Mouse (Mus musculus): ENCODE measurements around the gene Olfr382. TPM values are rescaled to one million over a fixed set of nuclear protein-coding genes. Genes with fewer than 3 reads are reported as not detected.
"Not testable (repeated sequence)": the region's sequence is repeated elsewhere in the genome, so short reads cannot be mapped to it uniquely, and the experiment has no call there.

The Olfr382 gene
- not detected in 2 replicates for polyA plus RNA-seq (2015; fragmentation: Nextera tagmentation; extraction: Ambion mirVana)

GRCm38 (mm10) chr11:73517097-73517496 is at the start of gene Olfr382:
TSS of gene Olfr382 (minus strand) at chr11:73517197.
- no peaks in the 10 kb centered on the region for H3K4me1 ChIP-seq (replicated peaks; ENCODE audit: control insufficient read depth, insufficient read depth, low read length)
- no peaks in the 10 kb centered on the region for H3K27me3 ChIP-seq (replicated peaks; ENCODE audit: control insufficient read depth, insufficient read depth, low read length)
- ATAC-seq = no peak
- no peaks in the 10 kb centered on the region for H3K36me3 ChIP-seq (ENCODE audit: control insufficient read depth, insufficient read depth)
- no peak within 1 kb of the TSS for H3K4me2 ChIP-seq (replicated peaks; ENCODE audit: low read depth)
- no peaks in the 10 kb centered on the region for H3K9me3 ChIP-seq (ENCODE audit: control insufficient read depth)
- H3K4me3 ChIP-seq (ENCODE audit: low read depth, low read length) = no peak within 1 kb of the TSS
- H3K9ac ChIP-seq (ENCODE audit: low read depth, low read length) = no peak within 1 kb of the TSS
- H3K27ac ChIP-seq (ENCODE audit: low read depth, low read length) = no peak within 1 kb of the TSS
- TF ChIP-seq CTCF (IDR thresholded peaks at IDR 0.05; ENCODE audit: low read depth) = no peak

- ATAC-seq = not testable (repeated sequence)
- 91% methylated on average over 1 of the region's 1 CpGs for WGBS
Observed at GRCm38 (mm10) chr11:73528971-73529370, 12.0 kb upstream of the Olfr382 start.

GRCm38 (mm10) chr11:73491503-73491902 is 25.5 kb downstream of the Olfr382 start, which contains the start of gene Olfr381:
TSS of gene Olfr381 (minus strand) at chr11:73491603.
- H3K36me3 ChIP-seq (ENCODE audit: control insufficient read depth, insufficient read depth) = no peaks in the 10 kb centered on the region
- H3K27me3 ChIP-seq (replicated peaks; ENCODE audit: control insufficient read depth, insufficient read depth, low read length) = no peaks in the 10 kb centered on the region
- H3K4me3 ChIP-seq (ENCODE audit: low read depth, low read length) = no peak within 1 kb of the TSS
- no peak for ATAC-seq
- H3K9ac ChIP-seq (ENCODE audit: low read depth, low read length) = no peak within 1 kb of the TSS
- H3K27ac ChIP-seq (ENCODE audit: low read depth, low read length) = no peak within 1 kb of the TSS
- H3K4me1 ChIP-seq (replicated peaks; ENCODE audit: control insufficient read depth, insufficient read depth, low read length) = no peaks in the 10 kb centered on the region
- H3K4me2 ChIP-seq (replicated peaks; ENCODE audit: low read depth) = no peak within 1 kb of the TSS
- no peaks in the 10 kb centered on the region for H3K9me3 ChIP-seq (ENCODE audit: control insufficient read depth)
- no peak for TF ChIP-seq CTCF (IDR thresholded peaks at IDR 0.05; ENCODE audit: low read depth)

More at GRCm38 (mm10) chr11:73528971-73529370, 12.0 kb upstream of the Olfr382 start:
- not testable (repeated sequence) for H3K36me3 ChIP-seq (ENCODE audit: control insufficient read depth, insufficient read depth); H3K4me2 ChIP-seq (replicated peaks; ENCODE audit: low read depth); H3K27ac ChIP-seq (ENCODE audit: low read depth, low read length); H3K9ac ChIP-seq (ENCODE audit: low read depth, low read length); H3K9me3 ChIP-seq (ENCODE audit: control insufficient read depth); H3K4me1 ChIP-seq (replicated peaks; ENCODE audit: control insufficient read depth, insufficient read depth, low read length); H3K4me3 ChIP-seq (ENCODE audit: low read depth, low read length); H3K27me3 ChIP-seq (replicated peaks; ENCODE audit: control insufficient read depth, insufficient read depth, low read length)

Other genes starting within 250 kb of the Olfr382 start
- gene Trpv3, start 249.8 kb downstream of the Olfr382 start, polyA plus RNA-seq (2015; fragmentation: Nextera tagmentation; extraction: Ambion mirVana) = 0.16 and 0.27 TPM in 2 replicates
- 8.4 and 13.5 TPM in 2 replicates for gene Aspa, start 187.6 kb downstream of the Olfr382 start, polyA plus RNA-seq (2015; fragmentation: Nextera tagmentation; extraction: Ambion mirVana)
- gene Gm49340, start 187.5 kb downstream of the Olfr382 start, polyA plus RNA-seq (2015; fragmentation: Nextera tagmentation; extraction: Ambion mirVana) = not detected in 2 replicates
- gene Spata22, start 187.5 kb downstream of the Olfr382 start, polyA plus RNA-seq (2015; fragmentation: Nextera tagmentation; extraction: Ambion mirVana) = 0.14 and 0.16 TPM in 2 replicates
- gene Olfr20, start 166.4 kb downstream of the Olfr382 start, polyA plus RNA-seq (2015; fragmentation: Nextera tagmentation; extraction: Ambion mirVana) = not detected in 2 replicates
- not detected in 2 replicates for gene Olfr376, start 146.0 kb downstream of the Olfr382 start, polyA plus RNA-seq (2015; fragmentation: Nextera tagmentation; extraction: Ambion mirVana)
- gene Olfr1, start 117.6 kb downstream of the Olfr382 start, polyA plus RNA-seq (2015; fragmentation: Nextera tagmentation; extraction: Ambion mirVana) = not detected in 2 replicates
- gene Olfr378, start 88.7 kb downstream of the Olfr382 start, polyA plus RNA-seq (2015; fragmentation: Nextera tagmentation; extraction: Ambion mirVana) = not detected in 2 replicates
- not detected in 2 replicates for gene Olfr380, start 59.7 kb downstream of the Olfr382 start, polyA plus RNA-seq (2015; fragmentation: Nextera tagmentation; extraction: Ambion mirVana)
- gene Olfr381, start 25.6 kb downstream of the Olfr382 start, polyA plus RNA-seq (2015; fragmentation: Nextera tagmentation; extraction: Ambion mirVana) = not detected in 2 replicates
- not detected in 2 replicates for gene Olfr385, start 75.8 kb upstream of the Olfr382 start, polyA plus RNA-seq (2015; fragmentation: Nextera tagmentation; extraction: Ambion mirVana)
- gene Olfr384, start 81.4 kb upstream of the Olfr382 start, polyA plus RNA-seq (2015; fragmentation: Nextera tagmentation; extraction: Ambion mirVana) = not detected in 2 replicates
- not detected in 2 replicates for gene Zfp735, start 171.6 kb upstream of the Olfr382 start, polyA plus RNA-seq (2015; fragmentation: Nextera tagmentation; extraction: Ambion mirVana)

Measured in intestine, postnatal 0 days (tissue).